Mouse (Mus musculus): ENCODE data around the gene Mrm1. TPM values are rescaled to one million over a fixed set of nuclear protein-coding genes. Genes with fewer than 3 reads are reported as not detected.
A peak's percentile ranks its signal among the peaks of the same experiment; 100 is the strongest.

Gene Mrm1
- polyA plus RNA-seq, 1 experiment from 2014 or later, result 10.3 TPM

DNA sequence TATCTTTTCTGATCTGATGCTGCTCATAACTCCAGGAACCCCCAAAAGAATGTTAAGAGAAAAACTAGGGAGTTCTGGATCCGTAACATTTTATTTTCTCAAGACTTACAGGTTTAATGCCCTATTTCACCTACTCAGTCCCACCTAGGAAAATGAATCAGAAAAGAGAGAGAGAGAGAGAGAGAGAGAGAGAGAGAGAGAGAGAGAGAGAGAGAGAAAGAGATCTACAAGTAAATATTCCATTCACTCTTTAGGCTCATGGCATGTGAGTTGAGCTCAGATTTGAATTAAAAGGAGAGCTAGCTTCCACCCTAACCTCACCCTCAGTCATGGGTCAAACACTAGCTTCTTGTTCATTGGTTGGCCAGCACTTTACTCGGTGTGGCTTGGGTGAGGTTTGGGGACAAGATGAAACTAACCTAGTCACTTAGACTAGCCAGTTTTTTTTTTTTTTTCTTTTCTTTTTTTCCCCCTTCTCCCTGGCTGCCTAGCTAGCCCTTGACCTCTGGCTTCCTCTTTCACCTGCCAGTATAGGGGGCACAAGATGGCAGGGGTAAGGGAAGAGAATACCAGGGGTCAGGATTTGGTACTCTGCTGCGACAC is 8.7 kb upstream of the Mrm1 start:
- H3K9me3 ChIP-seq, result no peaks in the 10 kb centered on the region
- peak overlapping the region; percentile 77 for H3K4me3 ChIP-seq
- no peak overlapping the region for H3K27ac ChIP-seq
- H3K4me1 ChIP-seq, result peaks cover 22% of the 10 kb centered on the region
- peaks cover 23% of the 10 kb centered on the region for H3K36me3 ChIP-seq
- H3K4me2 ChIP-seq, result peak overlapping the region; percentile 86
- H3K27me3 ChIP-seq, result no peaks in the 10 kb centered on the region
- 47% methylated on average over 3 of the region's 3 CpGs for WGBS
- H3K9ac ChIP-seq, result peak overlapping the region; percentile 91
- ATAC-seq (ENCODE audit: insufficient number of reproducible peaks, insufficient read depth, low FRiP score, low TSS enrichment, low read depth), result no peak

- no peak for ATAC-seq (ENCODE audit: insufficient number of reproducible peaks, insufficient read depth, low FRiP score, low TSS enrichment, low read depth)
- Histone ChIP-seq H3K36me3 (peaks cover 20% of the 10 kb centered on the region), H3K4me3 (no peak overlapping the region), H3K4me2 (peak overlapping the region; percentile 86), H3K4me1 (peaks cover 22% of the 10 kb centered on the region), H3K9me3 (no peaks in the 10 kb centered on the region), H3K27me3 (no peaks in the 10 kb centered on the region), H3K27ac (no peak overlapping the region), H3K9ac (0 out of 2 replicates have a peak overlapping the region, but pooled peaks have one; percentile 32)
Measured at GRCm38 (mm10) chr11:84827492-84827891, 8.2 kb upstream of the Mrm1 start.

DNA sequence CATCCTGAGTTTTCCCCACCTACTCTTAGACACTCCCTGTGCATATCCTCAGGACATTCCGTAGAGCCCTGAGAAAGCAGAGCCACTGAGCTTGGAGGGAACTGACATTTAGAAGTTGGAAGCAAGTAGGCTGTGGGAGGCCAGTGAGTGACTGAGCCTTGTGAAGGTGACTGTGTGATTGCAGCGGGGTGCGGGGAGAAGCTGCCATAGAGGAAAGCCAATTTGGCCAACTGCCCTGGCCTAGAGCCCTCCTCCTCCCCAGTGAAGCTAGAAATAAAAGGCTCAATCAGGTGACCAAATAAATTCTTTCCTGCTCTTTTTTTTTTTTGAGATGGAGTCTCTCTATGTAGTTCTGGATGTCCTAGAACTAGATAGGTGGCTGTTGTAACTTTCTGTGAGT is 6.9 kb upstream of the Mrm1 start:
- Histone ChIP-seq H3K9me3 (no peaks in the 10 kb centered on the region), H3K4me2 (no peak overlapping the region), H3K4me1 (peaks cover 22% of the 10 kb centered on the region), H3K9ac (peak overlapping the region; percentile 27; the same call in 1 of the 2 replicates), H3K27ac (no peak overlapping the region; the same call in 1 of the 2 replicates), H3K4me3 (no peak overlapping the region), H3K36me3 (peaks cover 13% of the 10 kb centered on the region), H3K27me3 (no peaks in the 10 kb centered on the region)
- ATAC-seq (ENCODE audit: insufficient number of reproducible peaks, insufficient read depth, low FRiP score, low TSS enrichment, low read depth), result no peak
- WGBS, result 81% methylated on average over 3 of the region's 3 CpGs

- Histone ChIP-seq H3K36me3 (peaks cover 10% of the 10 kb centered on the region), H3K4me2 (no peak overlapping the region), H3K9me3 (no peaks in the 10 kb centered on the region), H3K4me3 (no peak overlapping the region), H3K9ac (no peak overlapping the region), H3K27me3 (no peaks in the 10 kb centered on the region), H3K27ac (no peak overlapping the region), H3K4me1 (peaks cover 22% of the 10 kb centered on the region)
- 89% methylated on average over 10 of the region's 10 CpGs for WGBS
- no peak for ATAC-seq (ENCODE audit: insufficient number of reproducible peaks, insufficient read depth, low FRiP score, low TSS enrichment, low read depth)
Measured at GRCm38 (mm10) chr11:84825261-84825807, 6.0 kb upstream of the Mrm1 start.

- peaks cover 7% of the 10 kb centered on the region for H3K36me3 ChIP-seq
- H3K4me3 ChIP-seq, result no peak overlapping the region
- H3K9ac ChIP-seq, result no peak overlapping the region
- H3K4me2 ChIP-seq, result no peak overlapping the region
- no peak for ATAC-seq (ENCODE audit: insufficient number of reproducible peaks, insufficient read depth, low FRiP score, low TSS enrichment, low read depth)
- H3K4me1 ChIP-seq, result peaks cover 19% of the 10 kb centered on the region
- no peak overlapping the region for H3K27ac ChIP-seq
- H3K27me3 ChIP-seq, result no peaks in the 10 kb centered on the region
- WGBS, result 67% methylated on average over 10 of the region's 10 CpGs
- no peaks in the 10 kb centered on the region for H3K9me3 ChIP-seq
Measured at GRCm38 (mm10) chr11:84823484-84823897, 4.2 kb upstream of the Mrm1 start.

- peaks cover 7% of the 10 kb centered on the region for H3K36me3 ChIP-seq
- no peaks in the 10 kb centered on the region for H3K27me3 ChIP-seq
- WGBS, result 84% methylated on average over 5 of the region's 5 CpGs
- H3K9ac ChIP-seq, result no peak overlapping the region
- peaks cover 16% of the 10 kb centered on the region; the same call in 1 of the 2 replicates for H3K4me1 ChIP-seq
- H3K9me3 ChIP-seq, result no peaks in the 10 kb centered on the region
- no peak overlapping the region for H3K27ac ChIP-seq
- no peak overlapping the region for H3K4me3 ChIP-seq
- ATAC-seq (ENCODE audit: insufficient number of reproducible peaks, insufficient read depth, low FRiP score, low TSS enrichment, low read depth), result no peak
- no peak overlapping the region for H3K4me2 ChIP-seq
Measured at GRCm38 (mm10) chr11:84822487-84822886, 3.2 kb upstream of the Mrm1 start.

- H3K27me3 ChIP-seq, result no peaks in the 10 kb centered on the region
- no peak overlapping the region for H3K27ac ChIP-seq
- peaks cover 13% of the 10 kb centered on the region; the same call in 1 of the 2 replicates for H3K4me1 ChIP-seq
- H3K36me3 ChIP-seq, result peaks cover 7% of the 10 kb centered on the region
- no peak overlapping the region for H3K4me2 ChIP-seq
- ATAC-seq (ENCODE audit: insufficient number of reproducible peaks, insufficient read depth, low FRiP score, low TSS enrichment, low read depth), result no peak
- 88% methylated on average over 9 of the region's 9 CpGs for WGBS
- no peak overlapping the region for H3K9ac ChIP-seq
- H3K4me3 ChIP-seq, result no peak overlapping the region
- H3K9me3 ChIP-seq, result no peaks in the 10 kb centered on the region
Measured at GRCm38 (mm10) chr11:84821131-84821770, 1.9 kb upstream of the Mrm1 start.

DNA sequence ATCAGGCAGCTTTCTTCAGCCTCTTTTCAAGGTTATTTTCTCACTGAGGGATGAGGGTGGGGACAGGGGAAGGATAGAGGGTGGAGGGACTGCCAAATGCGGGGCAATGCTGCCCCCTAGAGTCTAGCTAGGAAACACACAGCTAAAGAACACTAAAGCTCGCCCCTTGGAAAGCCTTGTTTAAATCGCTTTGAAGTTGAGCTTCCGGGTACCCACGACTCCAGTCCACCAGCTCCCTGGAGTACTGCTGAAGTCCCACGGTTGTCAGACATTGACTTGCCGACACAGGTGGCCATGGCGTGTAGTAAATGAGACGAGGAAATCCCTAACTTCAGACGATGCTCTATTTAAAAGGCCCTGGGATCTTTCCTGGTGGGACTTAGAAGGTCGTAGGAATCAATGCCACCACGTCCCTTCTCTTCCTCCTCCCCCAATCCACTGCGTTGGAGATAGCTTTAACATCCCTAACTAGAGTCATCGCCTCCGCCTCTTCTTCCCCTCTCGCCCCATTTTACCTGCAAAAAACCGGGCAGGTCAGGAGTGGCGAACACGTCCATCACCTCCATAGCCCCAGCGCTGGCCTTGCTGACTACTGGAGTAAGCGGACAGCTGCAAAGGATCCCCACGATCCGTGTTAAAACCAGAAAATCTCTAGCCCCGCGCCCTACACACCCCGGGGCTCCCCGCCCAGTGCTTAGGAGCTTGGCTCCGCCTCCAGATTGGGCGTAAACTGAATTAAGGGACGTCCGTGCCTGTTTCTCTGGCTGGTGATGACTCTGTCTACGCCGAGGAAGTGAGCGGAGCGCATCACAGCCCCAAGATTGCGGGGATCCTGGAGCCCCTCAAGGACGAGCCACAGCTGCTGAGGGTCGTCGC is 992 bp downstream of the Mrm1 start:
- ATAC-seq (ENCODE audit: insufficient number of reproducible peaks, insufficient read depth, low FRiP score, low TSS enrichment, low read depth), result 0 out of 2 replicates have a peak, but pooled peaks have one; percentile 34
- Histone ChIP-seq H3K36me3 (peaks cover 7% of the 10 kb centered on the region), H3K27ac (peak overlapping the region; percentile 80), H3K27me3 (no peaks in the 10 kb centered on the region), H3K9me3 (no peaks in the 10 kb centered on the region), H3K9ac (peak overlapping the region; percentile 83), H3K4me3 (peak overlapping the region; percentile 75), H3K4me1 (peaks cover 9% of the 10 kb centered on the region; the same call in 1 of the 2 replicates), H3K4me2 (peak overlapping the region; percentile 100)
- under 1% methylated on average over 39 of the region's 39 CpGs for WGBS

GRCm38 (mm10) chr11:84817362-84817761 is 2.0 kb downstream of the Mrm1 start:
- no peak overlapping the region for H3K4me3 ChIP-seq
- H3K27ac ChIP-seq, result no peak overlapping the region
- peaks cover 11% of the 10 kb centered on the region for H3K36me3 ChIP-seq
- ATAC-seq (ENCODE audit: insufficient number of reproducible peaks, insufficient read depth, low FRiP score, low TSS enrichment, low read depth), result no peak
- H3K4me1 ChIP-seq, result peaks cover 9% of the 10 kb centered on the region; the same call in 1 of the 2 replicates
- H3K9me3 ChIP-seq, result no peaks in the 10 kb centered on the region
- no peak overlapping the region for H3K4me2 ChIP-seq
- WGBS, result 80% methylated on average over 6 of the region's 6 CpGs
- no peaks in the 10 kb centered on the region for H3K27me3 ChIP-seq
- H3K9ac ChIP-seq, result no peak overlapping the region

DNA sequence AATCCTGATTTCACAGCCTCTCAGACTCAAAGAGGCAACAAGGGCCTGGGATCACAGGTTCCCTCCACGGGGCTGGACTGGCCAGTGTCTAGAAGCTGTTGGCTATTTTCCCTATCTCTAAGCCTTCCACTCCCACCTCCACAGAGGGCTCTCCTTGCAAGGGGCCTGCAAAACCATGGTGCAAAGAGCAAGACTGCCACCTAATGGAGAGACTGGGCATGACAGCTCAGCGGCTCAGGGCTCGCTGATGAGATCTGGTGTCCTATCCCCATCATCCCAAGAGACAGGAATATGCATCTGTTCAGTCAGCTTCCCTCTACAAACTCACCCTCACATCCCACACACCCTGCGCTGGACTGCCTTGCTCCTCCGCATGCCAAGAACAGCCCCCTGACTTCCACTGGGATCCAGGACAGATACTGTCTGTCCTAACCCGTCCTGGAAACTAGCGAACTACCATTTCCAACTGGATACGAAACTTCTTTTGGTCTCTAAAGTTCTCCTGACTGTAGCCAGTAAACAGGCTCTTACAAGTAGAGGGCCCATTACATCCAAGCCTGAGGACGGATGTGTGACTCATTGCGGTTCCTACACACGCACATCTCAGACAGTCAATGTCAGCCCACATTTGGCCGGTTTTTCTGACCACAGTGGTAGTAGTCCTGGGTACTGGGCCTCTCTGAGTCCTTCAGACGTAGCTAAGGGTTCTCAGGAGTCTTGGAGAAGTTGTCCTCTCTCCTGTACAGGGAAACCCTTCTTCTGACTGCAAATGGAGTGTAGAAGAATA is 5.4 kb downstream of the Mrm1 start:
- H3K27ac ChIP-seq, result no peak overlapping the region
- H3K9ac ChIP-seq, result peak overlapping the region; percentile 27; the same call in 1 of the 2 replicates
- no peaks in the 10 kb centered on the region for H3K9me3 ChIP-seq
- WGBS, result 50% methylated on average over 13 of the region's 13 CpGs
- H3K4me3 ChIP-seq, result no peak overlapping the region
- peaks cover 8% of the 10 kb centered on the region; the same call in 1 of the 2 replicates for H3K36me3 ChIP-seq
- no peak for ATAC-seq (ENCODE audit: insufficient number of reproducible peaks, insufficient read depth, low FRiP score, low TSS enrichment, low read depth)
- H3K4me2 ChIP-seq, result no peak overlapping the region
- peaks cover 9% of the 10 kb centered on the region; the same call in 1 of the 2 replicates for H3K4me1 ChIP-seq
- H3K27me3 ChIP-seq, result no peaks in the 10 kb centered on the region

GRCm38 (mm10) chr11:84804373-84804772 is 14.9 kb downstream of the Mrm1 start:
- Histone ChIP-seq H3K36me3 (no peaks in the 10 kb centered on the region), H3K4me3 (no peak overlapping the region), H3K9ac (no peak overlapping the region), H3K27me3 (0 out of 2 replicates have a peak, but pooled peaks cover 4% of the 10 kb centered on the region), H3K4me2 (no peak overlapping the region), H3K4me1 (no peaks in the 10 kb centered on the region), H3K9me3 (no peaks in the 10 kb centered on the region), H3K27ac (no peak overlapping the region)
- ATAC-seq (ENCODE audit: insufficient number of reproducible peaks, insufficient read depth, low FRiP score, low TSS enrichment, low read depth), result no peak
- 93% methylated on average over 4 of the region's 4 CpGs for WGBS
